Comparison of ENCODE assay signal across 20 mouse cellular contexts in the genomic region with DNA sequence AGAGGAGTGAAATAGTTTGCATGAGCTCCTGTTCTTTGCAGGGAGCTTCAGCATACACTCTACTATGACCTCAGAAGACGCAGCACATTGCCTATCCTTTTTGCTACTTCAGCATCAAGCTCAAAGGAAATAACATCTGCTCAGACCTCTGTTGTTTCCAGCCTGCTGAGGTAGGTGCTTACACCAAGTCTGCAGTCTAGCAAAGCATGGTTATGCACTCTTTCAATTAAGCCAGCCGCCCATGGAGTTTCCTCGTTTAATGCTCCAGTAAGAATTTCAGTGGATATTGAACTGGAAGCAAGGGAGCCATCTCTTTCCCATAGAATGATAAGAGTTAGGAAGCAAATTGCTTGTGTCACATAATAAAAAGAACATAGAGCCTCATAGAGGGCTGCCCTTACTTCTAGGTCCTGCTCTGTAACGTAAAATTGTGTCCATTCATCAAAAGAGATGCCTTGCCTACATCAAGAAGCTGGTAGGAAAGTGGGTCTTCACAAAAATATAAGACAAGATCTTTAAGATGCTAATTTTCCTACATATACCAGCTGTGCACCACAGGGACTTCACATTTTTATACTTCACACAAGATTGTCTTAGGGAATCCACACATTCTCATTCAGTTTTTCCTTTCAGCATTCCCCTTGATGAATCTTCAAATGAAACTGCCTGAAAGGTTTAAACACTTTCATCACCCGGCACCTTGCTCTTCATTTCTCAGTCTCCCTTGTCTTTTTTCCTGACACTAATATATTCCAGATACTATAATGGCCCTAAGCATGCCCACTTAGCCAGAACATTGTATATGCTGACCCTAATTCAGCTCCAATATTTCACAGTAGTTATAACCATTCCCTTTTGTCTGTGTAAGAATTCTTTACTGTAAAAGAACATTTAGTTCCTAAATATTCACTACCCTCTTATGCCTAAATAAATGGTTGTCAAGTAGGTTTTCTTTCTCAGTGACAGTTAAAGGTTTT.
DNase-seq lines count a peak whose midpoint lies in the region; ATAC-seq and TF ChIP-seq lines count a peak whose summit lies in the region.
"Had no signal": no experiment of that assay in that cellular context is flagged by ENCODE, and none has a peak within 500 bp of the region (broad histone marks: within the 10 kb centered on the region; RNA-seq: fewer than 3 reads in every experiment).

No protein-coding gene starts in this region.

- TF ChIP-seq POLR2A in brain, embryonic 14.5 days (IDR thresholded peaks at IDR 0.05; ENCODE audit: borderline replicate concordance, extremely low read depth, insufficient read depth, insufficient read length, poor library complexity, severe bottlenecking): no peak

- H3K4me3 ChIP-seq in forebrain, embryonic 13.5 days: no peak overlapping the region
- H3K4me3 ChIP-seq in forebrain, embryonic 10.5 days: no peak overlapping the region
- H3K4me3 ChIP-seq in midbrain, embryonic 13.5 days (replicated peaks): no peak overlapping the region
- no peak overlapping the region for H3K4me3 ChIP-seq in midbrain, embryonic 11.5 days (ENCODE audit: low read depth, low read length)
- no peak overlapping the region for H3K4me3 ChIP-seq in midbrain, embryonic 16.5 days (ENCODE audit: low read depth, low read length)
- no peak overlapping the region for H3K4me3 ChIP-seq in intestine, postnatal 0 days (ENCODE audit: low read depth, low read length)
- H3K4me3 ChIP-seq: embryonic facial prominence, embryonic 15.5 days; erythroblast, embryonic 14.5 days; hindbrain, embryonic 15.5 days had no signal

- H3K4me2 ChIP-seq in forebrain, embryonic 13.5 days: no peak overlapping the region
- H3K4me2 ChIP-seq in midbrain, embryonic 13.5 days (replicated peaks): no peak overlapping the region
- H3K4me2 ChIP-seq in midbrain, embryonic 11.5 days: no peak overlapping the region
- H3K4me2 ChIP-seq in midbrain, embryonic 16.5 days (ENCODE audit: low read length): no peak overlapping the region
- H3K4me2 ChIP-seq in intestine, postnatal 0 days (replicated peaks; ENCODE audit: low read depth): no peak overlapping the region
- H3K4me2 ChIP-seq: embryonic facial prominence, embryonic 15.5 days; hindbrain, embryonic 15.5 days had no signal

- peak overlapping the region; percentile 40 for H3K27ac ChIP-seq in forebrain, embryonic 13.5 days
- H3K27ac ChIP-seq in forebrain, embryonic 10.5 days: no peak overlapping the region
- H3K27ac ChIP-seq in midbrain, embryonic 13.5 days: no peak overlapping the region
- H3K27ac ChIP-seq in midbrain, embryonic 11.5 days (ENCODE audit: low read depth, low read length): no peak overlapping the region
- no peak overlapping the region for H3K27ac ChIP-seq in midbrain, embryonic 16.5 days (ENCODE audit: low read length)
- H3K27ac ChIP-seq in intestine, postnatal 0 days (ENCODE audit: low read depth, low read length): no peak overlapping the region
- H3K27ac ChIP-seq: embryonic facial prominence, embryonic 15.5 days; hindbrain, embryonic 15.5 days had no signal

- no peaks in the 10 kb centered on the region for H3K27me3 ChIP-seq in forebrain, embryonic 13.5 days
- no peaks in the 10 kb centered on the region for H3K27me3 ChIP-seq in forebrain, embryonic 10.5 days (ENCODE audit: poor library complexity, severe bottlenecking)
- no peaks in the 10 kb centered on the region for H3K27me3 ChIP-seq in midbrain, embryonic 13.5 days
- no peaks in the 10 kb centered on the region for H3K27me3 ChIP-seq in midbrain, embryonic 11.5 days (ENCODE audit: control insufficient read depth, insufficient read depth, low read length)
- no peaks in the 10 kb centered on the region for H3K27me3 ChIP-seq in midbrain, embryonic 16.5 days (ENCODE audit: control insufficient read depth, insufficient read depth, low read depth, low read length)
- H3K27me3 ChIP-seq in intestine, postnatal 0 days (replicated peaks; ENCODE audit: control insufficient read depth, insufficient read depth, low read length): no peaks in the 10 kb centered on the region
- H3K27me3 ChIP-seq: embryonic facial prominence, embryonic 15.5 days; hindbrain, embryonic 15.5 days had no signal

- no peaks in the 10 kb centered on the region for H3K9me3 ChIP-seq in forebrain, embryonic 13.5 days (replicated peaks)
- H3K9me3 ChIP-seq in forebrain, embryonic 10.5 days: no peaks in the 10 kb centered on the region
- no peaks in the 10 kb centered on the region for H3K9me3 ChIP-seq in midbrain, embryonic 13.5 days
- H3K9me3 ChIP-seq in midbrain, embryonic 11.5 days (ENCODE audit: control insufficient read depth, low read length): no peaks in the 10 kb centered on the region
- no peaks in the 10 kb centered on the region for H3K9me3 ChIP-seq in midbrain, embryonic 16.5 days (replicated peaks; ENCODE audit: control insufficient read depth, low read length, poor library complexity, severe bottlenecking)
- no peaks in the 10 kb centered on the region for H3K9me3 ChIP-seq in intestine, postnatal 0 days (ENCODE audit: control insufficient read depth)
- H3K9me3 ChIP-seq: embryonic facial prominence, embryonic 15.5 days; hindbrain, embryonic 15.5 days had no signal

- no peak for DNase-seq in forebrain, embryonic 10.5 days (ENCODE audit: extremely low spot score, low spot score)
- no peak for DNase-seq in midbrain, embryonic 11.5 days (ENCODE audit: low spot score, missing footprints)
- peak; percentile 70 for DNase-seq in brain, embryonic 14.5 days (ENCODE audit: low read depth)
- DNase-seq in cerebellum, adult 11-12 months: no peak
- DNase-seq: adrenal gland, postnatal 14 days; cerebellum, adult 8-10 months; cerebellum, postnatal 14 days; embryo, embryonic 11 days; gastrocnemius, postnatal 36 days; heart, adult 11 months; heart, postnatal 10 days; kidney, adult 18-20 months had no signal

- no peaks in the 10 kb centered on the region for H3K36me3 ChIP-seq in forebrain, embryonic 13.5 days (ENCODE audit: poor library complexity, severe bottlenecking)
- H3K36me3 ChIP-seq in forebrain, embryonic 10.5 days (replicated peaks): no peaks in the 10 kb centered on the region
- H3K36me3 ChIP-seq in midbrain, embryonic 13.5 days: no peaks in the 10 kb centered on the region
- no peaks in the 10 kb centered on the region for H3K36me3 ChIP-seq in midbrain, embryonic 11.5 days (ENCODE audit: control insufficient read depth, insufficient read depth, low read length)
- no peaks in the 10 kb centered on the region for H3K36me3 ChIP-seq in midbrain, embryonic 16.5 days (ENCODE audit: control insufficient read depth, insufficient read depth, low read length)
- no peaks in the 10 kb centered on the region for H3K36me3 ChIP-seq in intestine, postnatal 0 days (ENCODE audit: control insufficient read depth, insufficient read depth)
- H3K36me3 ChIP-seq: embryonic facial prominence, embryonic 15.5 days; hindbrain, embryonic 15.5 days had no signal

- H3K9ac ChIP-seq in forebrain, embryonic 13.5 days: no peak overlapping the region
- H3K9ac ChIP-seq in midbrain, embryonic 13.5 days (replicated peaks): no peak overlapping the region
- no peak overlapping the region for H3K9ac ChIP-seq in midbrain, embryonic 11.5 days (ENCODE audit: low read length)
- H3K9ac ChIP-seq in midbrain, embryonic 16.5 days (ENCODE audit: low read depth, low read length): no peak overlapping the region
- H3K9ac ChIP-seq in intestine, postnatal 0 days (ENCODE audit: low read depth, low read length): no peak overlapping the region
- H3K9ac ChIP-seq: embryonic facial prominence, embryonic 15.5 days; hindbrain, embryonic 15.5 days had no signal

- no peaks in the 10 kb centered on the region for H3K4me1 ChIP-seq in forebrain, embryonic 13.5 days
- H3K4me1 ChIP-seq in forebrain, embryonic 10.5 days: no peaks in the 10 kb centered on the region
- no peaks in the 10 kb centered on the region for H3K4me1 ChIP-seq in midbrain, embryonic 13.5 days (replicated peaks)
- no peaks in the 10 kb centered on the region for H3K4me1 ChIP-seq in midbrain, embryonic 11.5 days (ENCODE audit: control insufficient read depth, insufficient read depth, low read length)
- H3K4me1 ChIP-seq in midbrain, embryonic 16.5 days (ENCODE audit: control insufficient read depth, insufficient read depth, low read length): no peaks in the 10 kb centered on the region
- no peaks in the 10 kb centered on the region for H3K4me1 ChIP-seq in intestine, postnatal 0 days (replicated peaks; ENCODE audit: control insufficient read depth, insufficient read depth, low read length)
- H3K4me1 ChIP-seq: embryonic facial prominence, embryonic 15.5 days; hindbrain, embryonic 15.5 days had no signal

- 69% methylated on average over 5 of the region's 5 CpGs for WGBS in forebrain, embryonic 13.5 days
- 85% methylated on average over 5 of the region's 5 CpGs for WGBS in forebrain, embryonic 10.5 days
- WGBS in midbrain, embryonic 13.5 days: 81% methylated on average over 5 of the region's 5 CpGs
- 83% methylated on average over 5 of the region's 5 CpGs for WGBS in midbrain, embryonic 11.5 days
- WGBS in midbrain, embryonic 16.5 days: 63% methylated on average over 5 of the region's 5 CpGs
- 78% methylated on average over 5 of the region's 5 CpGs for WGBS in intestine, postnatal 0 days

- TF ChIP-seq CTCF in brain, embryonic 14.5 days (IDR thresholded peaks at IDR 0.05; ENCODE audit: borderline replicate concordance, extremely low read depth, insufficient read depth, insufficient read length): no peak
- no peak for TF ChIP-seq CTCF in intestine, postnatal 0 days (IDR thresholded peaks at IDR 0.05; ENCODE audit: low read depth)

- ATAC-seq in forebrain, embryonic 13.5 days: peak; percentile 70
- ATAC-seq in midbrain, embryonic 13.5 days: peak; percentile 66
- ATAC-seq in midbrain, embryonic 11.5 days (ENCODE audit: low FRiP score): no peak
- ATAC-seq in midbrain, embryonic 16.5 days: peak; percentile 66
- ATAC-seq in intestine, postnatal 0 days: no peak
- ATAC-seq: activated CD4-positive, CD25-positive, alpha-beta regulatory T cell, adult 4 months had no signal

Comparison
In these comparisons a context has a peak if more than half of its experiments do, and no peak if none do; other contexts are left out.
1. ATAC-seq: peak in forebrain, embryonic 13.5 days (single experiment), midbrain, embryonic 13.5 days (single experiment) and midbrain, embryonic 16.5 days (single experiment); none in midbrain, embryonic 11.5 days (single experiment) and intestine, postnatal 0 days (single experiment).